Mouse (Mus musculus): ENCODE results near the gene Rgs7.

The Rgs7 gene

GRCm38 (mm10) chr1:175299603-175300397 is 192.5 kb downstream of the Rgs7 start:
- DNase-seq, result no peak

GRCm38 (mm10) chr1:175296906-175297305 is 195.4 kb downstream of the Rgs7 start:
- no peak for DNase-seq

GRCm38 (mm10) chr1:175290072-175290471 is 202.2 kb downstream of the Rgs7 start:
- no peak for DNase-seq

GRCm38 (mm10) chr1:175262341-175262740 is 230.0 kb downstream of the Rgs7 start:
- no peak for DNase-seq

DNA sequence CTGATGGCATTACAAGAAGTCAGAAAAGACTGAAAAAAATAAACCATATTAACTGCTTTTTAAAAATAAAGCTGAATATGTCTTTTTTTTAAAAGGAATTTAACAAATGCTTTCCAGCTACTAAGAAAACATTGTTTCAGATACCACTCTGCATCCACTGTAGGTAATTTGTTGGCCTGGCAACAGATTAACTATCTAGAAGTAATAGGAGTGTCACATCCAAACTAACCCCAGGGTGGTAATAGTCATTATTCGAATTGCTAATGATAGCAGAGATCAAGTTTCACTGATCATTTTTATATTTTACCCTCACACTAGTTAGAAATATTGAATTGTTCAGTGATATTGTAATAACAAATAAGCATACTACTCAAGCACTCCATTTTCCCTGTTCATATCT is 232.9 kb downstream of the Rgs7 start:
- no peak for DNase-seq

DNA sequence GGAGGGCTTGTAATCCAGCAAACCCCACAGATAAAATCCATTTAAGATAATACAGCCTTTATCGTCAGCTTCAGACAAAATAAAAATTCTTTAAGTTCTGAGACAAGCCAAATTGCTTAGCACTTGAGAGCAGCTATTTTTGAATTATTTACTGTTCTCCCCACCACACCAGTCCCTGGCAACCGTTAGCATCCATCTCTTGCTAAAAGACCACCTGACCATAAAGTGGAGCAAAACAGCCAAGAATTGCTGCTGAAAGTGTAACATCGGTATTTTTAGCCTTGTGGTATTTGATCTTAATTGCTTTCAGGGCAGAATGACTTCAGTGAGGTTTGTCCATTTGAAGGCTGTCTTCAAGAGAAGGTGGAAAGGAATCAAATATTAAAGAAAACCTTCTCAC is 237.1 kb downstream of the Rgs7 start:
- no peak for DNase-seq

DNA sequence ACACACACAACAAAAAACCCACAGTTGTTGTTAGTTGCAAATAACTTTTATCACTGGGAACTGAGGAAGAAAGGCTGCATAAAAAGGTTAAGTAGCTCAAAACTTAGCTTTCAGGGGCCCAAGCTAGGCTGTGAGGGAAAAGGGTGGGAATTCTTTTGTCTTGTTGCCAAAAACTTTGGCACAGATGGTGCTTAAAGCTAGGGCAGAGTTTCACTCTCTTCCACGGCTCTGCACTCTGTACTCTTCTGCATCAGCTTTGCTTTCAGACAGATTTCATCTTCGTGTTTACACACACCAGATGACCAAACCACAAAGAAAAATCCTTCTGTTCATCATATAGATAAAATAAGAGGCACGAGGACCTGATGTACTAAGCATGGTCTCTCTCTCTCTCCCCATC is 237.6 kb downstream of the Rgs7 start:
- DNase-seq, result no peak

- DNase-seq, result no peak
Observed at GRCm38 (mm10) chr1:175242135-175242534, 250.2 kb downstream of the Rgs7 start.

DNA sequence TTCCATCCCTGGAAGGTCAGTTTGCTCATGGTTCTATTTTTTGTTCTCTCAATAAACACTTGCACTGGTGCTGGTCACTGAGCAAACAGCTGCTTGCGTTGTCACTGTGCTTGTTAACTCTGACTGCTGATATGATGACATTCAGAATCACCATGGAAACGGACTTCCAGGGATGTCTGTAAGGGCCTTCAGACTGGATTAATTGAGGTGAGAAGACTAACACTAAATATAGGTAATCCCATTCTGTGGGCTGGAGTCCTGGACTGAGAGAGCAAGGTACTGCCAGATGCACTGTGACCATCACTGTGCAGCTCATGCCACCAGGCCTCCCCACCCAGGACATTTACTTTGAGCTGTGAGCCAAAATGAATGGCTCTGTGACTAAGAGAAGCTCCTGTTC is 252.2 kb downstream of the Rgs7 start:
- DNase-seq, result no peak

DNA sequence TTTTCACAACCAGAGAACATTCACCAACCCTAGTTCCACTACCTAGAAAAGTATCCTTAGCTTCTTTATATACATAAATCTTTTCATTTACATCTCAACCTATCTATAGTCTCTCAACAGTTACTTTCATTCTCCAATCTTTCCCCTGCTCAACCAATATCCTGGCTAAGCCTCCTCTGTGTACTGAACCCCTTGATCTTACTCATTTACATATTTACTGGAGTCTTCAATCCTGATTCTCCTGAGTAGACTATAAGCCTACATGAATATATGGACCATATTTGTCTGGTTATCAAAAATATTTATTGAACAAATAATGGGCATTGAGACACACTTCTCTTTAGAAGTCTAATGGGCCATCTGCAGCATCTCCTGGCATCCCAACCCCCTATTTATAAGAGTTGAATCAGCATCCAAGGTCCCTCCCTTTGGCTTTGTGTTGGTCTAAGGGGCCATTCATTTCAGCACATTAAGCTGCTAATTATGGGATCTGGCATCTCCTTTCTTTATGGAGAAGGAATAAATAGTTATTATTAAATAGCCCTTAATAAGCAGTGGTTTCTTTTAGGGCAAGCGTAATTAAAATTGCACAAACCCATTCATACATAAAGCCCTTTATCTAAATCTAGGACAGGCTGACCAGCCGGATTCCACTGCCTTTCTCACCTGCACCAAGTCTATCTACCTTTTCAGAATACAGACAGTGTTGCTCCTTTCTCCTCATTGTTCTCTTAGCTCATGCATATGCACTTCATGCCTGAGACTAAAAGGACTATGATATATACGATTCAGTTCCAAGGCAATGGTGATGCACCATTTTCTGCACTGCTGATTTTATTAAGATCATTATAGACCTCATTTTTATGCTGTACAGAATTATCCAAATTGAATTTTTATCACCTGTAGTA is 270.5 kb downstream of the Rgs7 start:
- DNase-seq, result no peak

GRCm38 (mm10) chr1:175219563-175219962 is 272.7 kb downstream of the Rgs7 start:
- DNase-seq, result no peak

DNA sequence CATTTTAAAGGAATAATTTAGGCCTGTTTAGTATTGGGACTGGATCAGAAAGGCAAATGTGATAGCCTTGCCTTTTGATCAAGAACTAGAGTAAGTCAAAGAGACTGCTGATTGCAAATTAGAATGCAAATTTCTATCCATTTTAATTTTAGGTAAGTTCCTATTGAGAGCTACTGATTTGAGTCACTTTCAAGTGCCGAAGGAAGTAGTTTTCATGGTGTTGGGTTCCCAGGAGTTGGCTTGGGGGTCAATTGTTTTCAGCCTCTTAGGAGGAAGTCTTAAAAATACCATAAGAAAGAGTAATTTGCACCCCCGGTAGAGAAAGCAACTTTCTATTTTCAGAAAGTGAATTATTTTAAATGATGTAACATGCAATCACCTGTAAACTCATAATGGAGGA is 285.3 kb downstream of the Rgs7 start:
- DNase-seq, result no peak

- no peak for DNase-seq
Observed at GRCm38 (mm10) chr1:175205633-175206032, 286.7 kb downstream of the Rgs7 start.

DNA sequence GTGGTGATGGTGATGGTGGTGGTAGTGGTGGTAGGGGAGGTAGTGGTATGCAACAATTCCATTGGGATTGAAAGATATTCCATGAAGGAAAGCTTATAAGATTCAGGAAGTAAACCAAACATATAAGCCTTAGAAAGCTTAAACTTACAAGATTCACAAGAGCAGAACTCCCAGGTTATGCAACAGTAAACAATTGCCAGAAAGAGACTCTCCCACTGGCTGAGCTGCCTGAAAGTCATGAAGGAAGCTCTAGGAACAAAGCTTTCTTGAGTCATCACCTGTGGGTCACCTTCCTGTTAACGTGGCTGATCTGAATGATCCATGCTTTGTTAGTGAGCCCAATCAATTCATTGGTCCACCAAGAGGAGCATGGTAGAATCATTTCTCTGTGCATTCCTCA is 288.8 kb downstream of the Rgs7 start:
- DNase-seq, result no peak

DNA sequence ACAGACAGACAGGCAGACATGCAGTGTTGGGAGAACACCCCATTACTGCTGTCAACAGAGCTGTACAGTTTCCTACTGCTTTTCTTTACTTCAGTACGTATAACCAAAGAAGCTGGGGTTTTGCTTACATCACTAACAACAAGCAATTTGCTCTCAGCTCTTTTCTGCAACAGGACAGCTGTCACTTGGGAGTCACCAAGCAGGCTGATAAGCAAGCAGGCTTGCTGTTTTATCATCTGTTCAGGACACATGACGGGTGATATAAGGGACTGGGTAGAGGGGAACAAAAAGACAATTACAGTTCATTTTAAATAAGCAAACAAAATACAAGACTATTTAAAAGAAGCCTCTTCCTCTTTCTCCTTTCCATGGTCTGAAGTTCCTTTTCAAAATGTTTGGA is 289.4 kb downstream of the Rgs7 start:
- DNase-seq, result no peak

- no peak for DNase-seq
Observed at GRCm38 (mm10) chr1:175198881-175199280, 293.4 kb downstream of the Rgs7 start.

DNA sequence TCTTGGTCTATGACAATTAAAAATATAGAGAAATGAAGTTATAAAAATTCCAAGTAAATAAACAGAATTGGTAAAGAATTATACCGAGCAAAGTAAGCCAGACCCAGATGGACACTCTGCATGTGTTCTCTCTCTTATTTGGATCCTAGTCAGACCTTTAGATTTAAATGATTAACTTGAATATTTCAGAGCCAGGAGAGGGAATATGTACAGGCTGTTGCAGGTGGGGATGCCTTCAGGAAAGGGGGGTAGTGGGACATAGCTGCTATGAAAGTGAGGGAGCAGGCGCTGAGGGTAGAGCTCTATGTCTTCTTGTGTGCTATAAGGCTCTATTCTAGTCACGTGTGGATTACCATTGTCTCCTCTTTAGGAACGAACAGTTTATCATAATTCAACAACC is 296.5 kb downstream of the Rgs7 start:
- no peak for DNase-seq

- DNase-seq, result no peak
Observed at GRCm38 (mm10) chr1:175188186-175188585, 304.1 kb downstream of the Rgs7 start.

DNA sequence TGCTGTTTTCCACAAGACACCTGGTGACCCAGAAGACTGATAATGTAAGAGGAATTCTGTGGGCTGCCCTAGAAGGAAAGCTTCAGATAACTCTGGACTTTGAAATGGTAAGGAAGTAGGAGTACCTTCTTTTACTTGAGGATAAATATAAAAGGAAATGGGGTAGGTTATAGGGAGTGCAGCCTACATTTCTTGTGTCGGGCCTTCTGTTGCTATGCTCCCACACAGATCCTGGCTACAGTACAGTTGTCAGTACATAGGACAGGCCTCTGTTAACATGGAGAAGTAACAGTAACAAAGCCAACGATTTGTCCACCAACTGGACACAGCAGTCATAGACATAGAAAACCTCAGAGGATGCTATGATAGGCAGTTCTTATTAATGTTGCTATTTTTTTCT is 307.1 kb downstream of the Rgs7 start:
- DNase-seq, result no peak

DNA sequence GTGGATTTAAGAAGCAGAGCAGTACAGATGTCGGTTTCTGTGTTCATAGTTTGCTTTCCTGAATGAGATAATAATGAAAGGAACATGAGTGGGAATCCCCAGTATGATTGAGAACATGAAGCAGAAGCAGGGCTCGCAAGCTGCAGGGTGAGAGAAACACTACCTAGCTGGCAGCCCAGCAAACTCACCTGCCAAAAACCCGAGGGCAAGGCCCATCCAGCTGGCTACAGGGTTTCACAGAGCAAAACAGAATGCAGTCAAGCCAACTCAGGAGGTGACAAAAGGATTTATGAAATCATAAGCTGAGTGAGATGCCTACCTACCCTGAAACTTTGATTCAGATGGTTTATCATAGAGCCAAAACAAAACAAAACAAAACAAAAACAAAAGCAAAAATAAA is 307.6 kb downstream of the Rgs7 start:
- no peak for DNase-seq

- DNase-seq, result no peak
Observed at GRCm38 (mm10) chr1:175178733-175179132, 313.6 kb downstream of the Rgs7 start.

DNA sequence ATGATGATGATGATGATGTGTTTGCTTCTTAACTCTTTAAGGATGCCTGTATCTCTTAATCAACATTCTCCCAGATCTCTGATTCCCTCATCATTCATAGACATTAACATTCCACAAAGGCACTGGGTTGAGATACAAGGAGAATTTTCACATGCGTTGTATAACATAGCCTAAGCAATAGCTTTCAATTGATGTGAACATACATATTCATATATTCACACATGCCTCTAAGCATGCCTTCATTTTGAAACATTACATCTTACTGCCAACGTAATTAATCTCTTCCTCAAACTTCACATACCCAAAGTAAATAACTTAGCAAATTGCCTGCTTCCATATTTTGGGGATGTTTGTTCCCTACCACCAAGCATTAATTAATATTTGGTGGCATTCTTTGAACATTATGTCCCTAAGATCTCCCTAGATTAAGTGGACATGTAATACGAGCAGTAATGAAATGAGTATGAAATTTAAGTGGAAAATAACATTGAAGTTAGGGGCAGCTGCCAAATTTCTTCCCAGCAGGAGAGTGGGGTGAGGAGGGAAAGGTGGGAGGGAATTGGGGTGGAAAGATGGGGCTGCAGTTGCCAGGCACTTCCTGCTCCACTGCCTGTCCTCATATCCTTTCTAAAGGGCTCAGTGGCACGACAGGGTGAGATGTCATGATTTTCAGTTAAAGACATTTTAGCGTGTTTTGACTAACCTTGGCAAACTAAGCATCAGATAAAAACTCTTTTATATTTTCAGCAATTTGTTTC is 317.2 kb downstream of the Rgs7 start:
- no peak for DNase-seq

DNA sequence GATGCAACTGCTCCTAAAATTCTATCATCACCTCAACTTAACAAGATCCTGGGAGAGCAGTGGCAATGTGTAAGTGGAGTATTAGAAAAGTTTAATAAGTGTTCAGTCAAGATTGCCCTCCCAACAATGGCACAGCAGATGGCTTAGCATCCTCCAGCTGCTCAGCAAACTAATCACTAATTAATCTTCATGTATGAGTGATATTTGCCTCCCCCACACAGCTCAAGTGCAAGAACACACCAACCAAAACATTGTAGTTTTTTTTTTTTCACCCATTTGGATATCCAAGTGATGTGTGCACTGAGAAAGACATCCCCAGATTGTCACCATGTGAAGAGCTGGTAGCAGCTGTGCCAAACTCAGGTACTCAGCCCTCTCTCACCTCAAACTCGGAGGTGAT is 336.8 kb downstream of the Rgs7 start:
- no peak for DNase-seq

Measured in kidney, adult 11 months (tissue).